Mouse (Mus musculus) neural tube, embryonic 10.5 days (tissue): ENCODE results near the gene Adgrd1.
A peak's percentile ranks its signal among the peaks of the same experiment; 100 is the strongest.

ENCODE experiments used
- DNase-seq: peaks from one replicate; pipeline ENCODE4 v3.0.0-alpha.2; 2017; ENCODE audit warnings: low spot score; ENCODE audit errors: extremely low spot score

The Adgrd1 gene

DNA sequence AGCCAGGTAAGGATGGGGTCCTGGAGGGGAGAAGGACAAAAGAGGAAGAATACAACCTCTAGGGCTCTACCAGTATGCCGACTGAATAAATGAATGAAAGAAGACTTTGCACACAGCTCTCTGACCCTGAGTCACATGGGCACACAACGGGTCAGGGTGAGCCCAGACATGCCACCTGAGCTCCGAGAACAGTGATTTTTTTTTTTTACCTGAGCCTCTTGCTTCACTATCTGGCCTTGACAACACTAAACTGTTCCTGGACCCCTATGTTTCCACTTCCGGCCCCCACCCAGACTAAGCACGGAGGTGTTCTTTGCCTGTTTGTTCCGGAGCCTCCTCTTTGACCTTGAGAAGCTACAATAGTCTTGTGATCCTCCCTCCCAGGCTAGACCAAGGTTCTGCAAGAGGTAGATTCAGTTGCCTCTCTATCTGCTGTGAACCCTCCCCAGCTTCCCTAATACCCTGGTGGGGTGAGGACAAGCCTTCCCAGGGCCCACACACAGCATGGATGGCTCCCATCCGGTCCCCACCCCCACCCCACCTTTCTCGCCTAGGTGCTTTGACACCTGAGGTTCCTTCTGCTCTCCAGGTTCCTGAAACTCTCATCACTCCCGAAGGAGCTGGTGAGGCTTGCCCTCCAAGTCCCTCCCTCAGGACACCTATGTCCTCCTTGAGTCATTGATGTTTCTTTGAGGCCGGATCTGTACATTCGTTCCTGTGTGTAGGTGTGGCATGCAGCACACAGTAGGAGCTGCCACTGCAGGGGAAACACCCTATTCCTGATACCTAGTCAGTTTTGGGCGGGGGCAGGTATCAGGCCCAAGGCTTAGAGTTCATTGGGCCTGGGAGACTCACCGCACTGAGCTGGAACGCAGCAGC, 58.7 kb downstream of the Adgrd1 start:
- no peak for DNase-seq

DNA sequence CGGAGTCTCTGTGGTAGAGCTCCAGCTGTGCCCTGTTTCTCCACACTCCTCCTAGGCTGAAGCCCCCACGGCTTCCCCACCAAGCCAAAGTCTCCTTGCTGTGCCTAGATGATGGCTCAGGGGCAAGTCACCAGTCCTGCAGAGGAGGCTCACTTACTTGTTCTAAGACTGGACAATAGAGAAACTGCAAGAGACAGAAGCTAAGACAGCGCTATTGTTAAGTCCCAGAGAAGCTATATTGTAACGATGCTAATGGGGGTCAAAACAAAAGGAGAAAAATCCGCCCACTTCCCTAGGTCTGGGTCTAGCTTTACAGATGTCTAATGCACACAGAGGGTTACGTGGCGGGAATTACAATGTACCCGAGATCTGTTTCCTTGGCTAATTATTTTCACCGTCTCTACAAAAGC, 59.4 kb downstream of the Adgrd1 start:
- peak; percentile 43 for DNase-seq

DNA sequence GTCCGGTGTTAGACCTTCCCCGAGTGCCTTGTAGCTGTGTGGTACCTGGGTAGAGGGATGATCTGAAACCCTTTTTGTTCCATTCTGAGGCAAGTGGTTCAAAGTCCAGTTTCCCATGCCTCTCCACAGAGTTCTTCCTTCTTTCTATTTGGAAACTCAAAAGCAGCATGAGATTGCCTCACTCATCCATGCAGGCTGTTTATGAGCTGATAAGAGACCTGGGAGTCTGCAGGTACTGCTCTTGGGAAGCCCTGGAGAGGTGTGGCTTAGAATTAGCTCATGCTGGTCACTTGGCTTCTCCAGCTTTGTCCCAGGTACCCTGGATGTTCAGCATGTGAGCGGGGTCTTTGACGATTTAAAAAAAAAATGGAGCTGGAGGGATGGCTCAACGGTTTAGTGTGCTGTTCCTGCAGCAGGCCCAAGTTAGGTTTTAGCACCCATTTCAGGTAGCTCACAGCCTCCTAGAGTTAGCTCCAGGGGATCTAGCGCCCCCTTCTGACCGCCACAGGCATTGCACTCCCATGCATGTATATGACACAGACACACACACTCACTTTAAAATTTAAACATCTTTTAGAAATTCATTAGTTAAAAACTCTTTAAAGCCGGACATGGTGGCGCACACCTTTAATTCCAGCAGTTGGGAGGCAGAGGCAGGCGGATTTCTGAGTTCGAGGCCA, 65.0 kb downstream of the Adgrd1 start:
- no peak for DNase-seq

DNA sequence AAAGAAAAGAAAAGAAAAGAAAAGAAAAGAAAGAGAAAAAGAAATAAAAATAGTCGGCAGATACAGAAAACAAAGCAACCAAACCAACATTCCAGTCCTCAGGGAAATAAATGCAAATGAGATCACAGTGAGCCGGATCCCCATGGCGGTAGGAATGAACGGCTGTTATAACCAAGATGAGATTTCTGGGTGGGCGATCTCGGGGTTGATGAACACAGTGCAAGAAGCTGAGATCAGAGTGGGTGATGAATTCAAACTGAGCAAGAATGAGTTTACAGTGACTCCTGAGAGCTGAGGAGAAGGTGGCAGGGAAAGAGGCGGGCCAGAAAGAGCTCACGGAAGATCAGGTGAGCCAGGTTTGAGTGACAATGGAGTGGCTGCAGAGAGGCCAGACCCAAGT, 66.9 kb downstream of the Adgrd1 start:
- DNase-seq, result no peak

DNA sequence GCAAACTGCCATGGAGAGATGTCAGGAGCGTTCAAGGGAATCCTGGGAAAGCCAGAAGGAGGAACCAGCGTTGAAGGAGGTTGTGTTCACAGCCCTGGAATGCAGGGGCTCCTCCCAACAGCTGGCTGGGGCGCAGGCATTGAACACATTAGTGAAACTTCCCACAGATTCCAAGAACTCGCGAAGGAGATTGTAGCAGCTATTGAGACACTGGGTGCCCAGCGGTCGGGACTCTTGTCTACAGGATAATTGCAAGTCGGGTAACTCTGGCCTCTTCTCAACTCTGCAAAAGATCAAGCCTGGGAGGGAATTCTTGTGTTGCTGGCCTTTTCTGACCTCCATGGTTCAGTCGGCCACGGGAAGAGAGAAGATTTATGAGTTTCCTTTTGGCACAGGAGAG, 67.5 kb downstream of the Adgrd1 start:
- DNase-seq, result peak; percentile 51

DNA sequence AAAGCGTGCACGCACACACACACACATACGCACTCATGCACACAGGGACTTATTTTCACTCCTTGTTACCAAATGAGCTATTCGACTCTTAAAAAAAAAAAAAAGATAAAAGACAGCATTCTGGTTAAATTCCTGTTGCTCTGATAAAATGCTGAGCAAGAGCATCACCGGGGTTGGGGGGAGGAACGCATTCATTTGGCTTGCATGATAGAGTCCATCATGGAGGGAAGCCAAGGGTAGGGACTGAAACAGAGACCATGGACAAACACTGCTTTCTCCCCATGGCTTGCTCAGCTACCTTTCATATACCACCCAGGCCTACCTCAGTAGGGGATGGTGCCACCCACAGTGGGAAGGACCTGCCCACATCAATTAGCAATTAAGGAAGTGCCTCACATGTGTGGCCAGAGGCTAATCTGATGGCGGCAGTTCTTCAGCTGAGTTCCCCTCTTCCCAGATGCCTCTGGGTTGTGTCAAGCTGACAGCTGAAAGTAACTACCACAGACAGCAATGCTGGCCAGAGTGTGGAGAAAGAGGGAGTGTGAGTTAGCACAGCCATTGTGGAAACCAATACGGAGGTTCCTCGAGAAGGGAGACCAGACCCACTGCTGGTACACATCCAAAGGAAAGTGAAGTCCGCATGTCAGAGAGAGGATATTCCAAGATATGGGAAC, 68.5 kb downstream of the Adgrd1 start:
- DNase-seq, result no peak

DNA sequence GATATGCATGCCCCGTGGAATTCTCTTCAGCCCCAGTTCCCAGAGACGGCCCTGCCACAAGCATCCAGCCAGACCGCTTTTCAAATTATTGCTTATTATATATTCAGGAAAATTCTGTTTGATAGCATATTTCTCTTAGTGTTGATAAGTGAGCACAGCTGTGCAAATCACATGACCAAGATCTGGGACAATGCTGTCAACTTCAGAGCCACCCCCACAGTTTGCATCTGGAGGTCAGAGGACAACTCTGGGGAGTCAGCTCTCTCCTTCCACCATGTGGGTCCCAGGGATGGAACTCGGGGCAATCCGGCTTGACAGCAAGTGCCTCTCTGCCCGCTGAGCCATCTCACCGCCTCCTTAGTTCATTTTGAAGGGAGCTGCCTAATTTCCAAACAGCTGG, 69.0 kb downstream of the Adgrd1 start:
- DNase-seq, result no peak

DNA sequence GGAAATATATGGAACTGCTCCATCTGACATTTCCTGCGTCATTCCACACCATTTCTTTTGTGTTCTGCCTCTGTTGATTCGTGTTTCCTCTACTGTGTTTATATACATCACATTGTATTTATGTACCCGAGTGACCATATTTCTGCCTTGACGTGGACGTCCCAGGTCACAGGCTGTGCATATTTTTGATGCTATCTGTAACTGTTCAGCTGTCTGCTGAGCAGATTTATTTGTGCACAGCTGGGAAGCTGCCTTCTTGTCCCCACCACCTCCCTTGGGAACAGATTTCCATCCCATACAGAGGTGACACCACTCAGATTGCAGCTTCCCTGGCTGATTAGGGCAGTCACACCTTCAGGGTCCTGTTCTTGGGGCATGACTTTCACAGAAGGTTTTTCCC, 72.5 kb downstream of the Adgrd1 start:
- peak; percentile 53 for DNase-seq

DNA sequence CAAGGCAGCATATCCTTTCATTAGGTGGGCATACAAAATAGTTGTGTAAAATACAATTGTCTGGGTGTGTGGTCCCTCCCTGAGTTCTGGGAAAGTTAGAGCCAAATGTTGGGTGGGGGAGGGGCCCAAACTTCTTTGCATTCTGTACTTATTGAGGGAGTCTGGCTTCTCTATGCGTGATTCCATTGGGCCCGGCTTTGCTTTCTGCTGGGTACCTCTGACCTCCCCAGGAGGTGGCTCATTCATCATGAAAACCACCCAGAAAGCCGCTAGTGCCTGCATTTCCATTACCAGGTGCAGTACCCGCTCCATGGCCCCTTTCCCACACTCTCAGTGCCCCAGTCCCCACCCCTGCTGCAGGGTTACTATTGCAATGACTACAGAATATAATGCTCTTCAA, 73.0 kb downstream of the Adgrd1 start:
- DNase-seq, result peak; percentile 53

DNA sequence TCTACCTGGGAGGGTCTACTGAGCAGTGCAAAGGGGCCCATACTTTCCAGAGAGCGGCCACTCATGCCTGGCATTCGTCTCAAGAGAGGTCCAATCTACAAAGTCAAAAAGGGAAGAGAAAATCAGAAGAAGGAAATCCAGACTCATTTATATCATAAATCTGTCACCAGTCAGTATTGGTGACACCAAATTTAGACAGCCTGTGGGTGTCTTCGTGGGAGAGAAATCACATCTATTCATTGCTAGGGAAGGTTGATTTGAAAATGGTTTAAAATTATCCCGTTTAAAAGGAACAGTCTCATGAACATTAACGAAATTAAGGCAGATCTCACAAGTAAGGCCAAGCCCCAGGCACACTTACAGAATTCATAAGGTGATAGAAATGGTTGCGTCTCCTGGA, 76.0 kb downstream of the Adgrd1 start:
- no peak for DNase-seq

DNA sequence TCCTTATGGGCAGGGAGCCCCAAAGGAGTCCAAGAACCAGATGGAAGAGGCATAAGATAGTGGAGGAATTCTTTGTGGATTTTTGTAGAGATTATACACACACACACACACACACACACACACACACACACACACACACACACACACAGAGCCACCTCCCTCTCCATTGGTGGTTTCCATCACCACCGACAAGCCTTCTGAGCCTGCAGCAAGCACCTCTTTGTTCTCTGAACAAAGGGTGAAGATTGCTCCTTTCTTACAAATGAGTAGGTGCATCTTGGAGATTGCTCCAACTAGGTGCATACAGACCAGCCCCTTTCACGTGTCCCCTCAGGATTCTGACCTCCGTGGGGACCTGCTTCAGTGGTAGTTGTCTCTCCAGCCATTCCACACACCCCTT, 79.4 kb downstream of the Adgrd1 start:
- DNase-seq, result no peak

DNA sequence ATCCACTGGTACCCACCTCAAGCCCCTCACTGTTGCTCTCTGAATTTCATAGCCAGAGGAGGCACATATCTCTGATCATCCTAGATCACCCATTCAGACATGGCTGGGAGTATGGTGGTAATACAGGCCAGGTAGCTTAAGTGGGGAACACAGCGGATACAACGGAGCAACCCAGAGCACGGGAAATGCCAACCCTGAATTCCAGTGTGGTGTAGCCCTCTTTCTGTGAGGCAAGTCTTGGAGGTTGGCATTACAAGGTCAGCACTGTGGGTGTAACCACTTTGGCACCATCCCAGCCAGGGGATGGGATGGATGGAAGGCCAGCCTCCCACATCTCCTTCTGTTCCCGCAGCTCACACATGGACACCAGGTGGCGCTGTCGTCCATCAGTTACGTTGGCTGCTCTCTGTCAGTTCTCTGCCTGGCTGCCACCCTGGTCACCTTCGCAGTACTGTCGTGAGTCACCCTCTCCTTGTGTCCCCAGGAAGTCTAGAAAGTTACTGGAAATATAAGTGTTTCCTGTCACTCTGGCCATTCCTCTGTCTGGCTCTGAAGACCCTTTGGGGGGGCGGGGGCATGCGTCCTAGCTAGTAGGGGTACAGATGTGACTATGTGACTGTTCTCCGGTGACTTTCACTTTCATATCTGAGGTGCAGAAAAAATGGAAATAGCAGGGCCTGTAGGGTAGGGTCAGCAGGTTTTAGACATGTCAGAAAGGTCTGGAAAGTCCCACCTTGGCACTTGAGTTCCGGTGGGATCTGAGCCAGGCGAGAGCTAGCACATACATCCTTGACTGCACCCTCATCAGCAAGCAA, 81.4 kb downstream of the Adgrd1 start:
- DNase-seq, result peak; percentile 90

DNA sequence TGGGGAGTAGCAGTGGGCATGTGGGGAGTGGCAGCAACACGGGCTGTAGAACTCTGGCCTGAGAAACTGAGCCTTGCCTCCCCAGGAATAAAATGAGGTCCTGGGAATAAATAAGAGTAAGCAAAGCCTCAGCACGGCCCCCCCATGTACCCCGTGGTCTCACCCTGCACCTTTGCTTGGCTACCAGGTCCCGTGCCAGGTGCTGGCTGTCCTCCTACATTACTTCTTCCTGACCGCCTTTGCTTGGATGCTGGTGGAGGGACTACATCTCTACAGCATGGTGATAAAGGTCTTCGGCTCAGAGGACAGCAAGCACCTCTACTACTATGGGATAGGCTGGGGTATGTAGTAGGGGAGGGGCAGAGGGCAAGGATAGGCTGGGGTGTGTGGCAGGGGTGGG, 82.8 kb downstream of the Adgrd1 start:
- DNase-seq, result no peak

DNA sequence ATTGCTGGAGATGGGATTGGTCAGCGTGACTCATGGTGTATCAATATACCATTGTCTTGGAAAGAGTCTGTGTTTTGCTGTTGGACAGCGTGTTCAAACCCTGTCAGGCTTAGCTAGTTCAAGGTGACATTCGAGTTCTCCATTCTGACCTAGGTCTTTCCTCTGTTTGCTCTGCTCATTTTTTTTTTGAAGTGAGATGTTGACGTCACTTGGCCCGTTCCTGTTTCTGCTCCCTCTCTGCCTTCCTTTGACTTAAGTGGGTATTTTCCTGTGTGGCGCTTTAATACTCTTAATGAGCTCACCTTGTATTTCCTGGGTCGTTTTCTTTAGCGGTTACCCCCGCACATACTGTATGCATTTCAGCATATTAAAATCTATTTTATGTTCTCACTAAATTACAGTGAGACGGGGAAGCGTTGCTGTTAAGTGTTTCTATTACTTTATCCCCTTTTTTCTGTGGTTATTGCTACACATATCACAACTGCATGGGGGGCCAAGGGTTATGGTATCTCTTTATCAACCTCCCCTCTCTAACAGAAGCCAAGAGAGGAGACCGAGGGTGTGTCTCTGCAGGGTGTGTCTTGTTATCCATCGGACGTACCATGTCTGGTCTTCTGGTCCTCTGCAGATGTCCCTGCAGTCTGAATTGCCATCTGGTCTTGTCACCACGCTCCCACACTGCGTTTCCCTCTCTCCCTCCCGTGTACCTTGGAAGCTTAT, 83.6 kb downstream of the Adgrd1 start:
- DNase-seq, result no peak

DNA sequence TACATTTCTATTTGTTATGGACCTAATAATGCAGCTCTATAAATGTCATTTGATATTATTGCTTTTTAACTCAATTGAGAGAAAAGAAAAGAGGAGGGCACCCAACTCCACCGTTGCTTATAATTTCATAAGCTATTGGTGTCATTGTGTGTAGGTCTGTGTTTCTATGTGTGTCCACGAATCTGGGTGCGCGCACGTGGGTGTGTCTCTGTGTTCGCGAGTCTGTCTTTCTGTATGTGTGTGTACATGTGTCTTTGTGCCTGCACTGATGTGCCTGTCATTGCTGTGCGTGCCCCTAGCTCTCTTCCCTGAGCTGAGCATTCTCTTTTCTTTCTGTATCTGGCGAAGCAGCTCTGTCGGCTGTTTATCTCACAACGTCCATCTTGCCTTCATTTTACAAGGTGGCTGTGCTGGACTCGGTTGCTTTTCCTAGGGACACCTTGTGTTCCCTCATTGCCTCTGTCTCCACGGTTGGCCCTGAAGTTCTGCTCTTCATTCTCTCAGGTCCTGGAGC, 84.2 kb downstream of the Adgrd1 start:
- DNase-seq, result no peak

DNA sequence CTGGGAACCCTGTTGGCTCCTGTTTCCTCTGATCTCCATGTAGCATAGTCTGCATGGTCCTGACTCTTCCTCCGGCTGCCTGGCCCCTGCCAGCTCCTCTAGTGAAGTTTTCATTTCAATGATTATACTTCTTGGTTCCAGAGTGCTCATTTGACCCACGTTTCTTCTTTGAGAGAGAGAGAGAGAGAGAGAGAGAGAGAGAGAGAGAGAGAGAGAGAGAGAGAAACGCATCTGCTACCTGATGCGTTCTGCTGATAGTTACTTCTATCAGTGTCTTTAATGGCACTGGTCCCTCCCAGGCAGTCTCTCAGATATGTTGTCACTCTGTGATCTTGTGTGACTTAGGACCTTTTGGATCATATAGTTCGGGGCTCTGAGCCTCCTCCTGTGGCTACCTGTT, 84.9 kb downstream of the Adgrd1 start:
- DNase-seq, result no peak

DNA sequence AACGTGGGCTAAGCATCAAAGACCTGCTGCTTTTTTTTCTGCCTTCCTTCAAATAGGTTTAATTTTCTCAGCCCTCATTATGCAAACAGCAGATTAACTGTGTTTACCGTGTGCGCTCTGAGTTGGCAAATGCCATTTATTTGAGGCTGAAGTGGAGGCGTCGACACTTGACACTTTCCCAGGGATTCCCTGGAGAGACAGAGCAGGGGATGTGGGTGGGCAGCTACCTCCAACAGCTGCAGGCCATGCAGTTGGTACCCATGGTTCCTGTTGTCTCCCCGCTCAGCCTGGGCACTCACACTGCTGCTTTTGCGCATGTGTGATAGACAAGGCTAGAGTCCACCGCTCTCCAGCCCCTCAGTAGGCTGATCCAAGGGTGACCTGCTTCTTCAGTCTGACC, 86.0 kb downstream of the Adgrd1 start:
- DNase-seq, result no peak

DNA sequence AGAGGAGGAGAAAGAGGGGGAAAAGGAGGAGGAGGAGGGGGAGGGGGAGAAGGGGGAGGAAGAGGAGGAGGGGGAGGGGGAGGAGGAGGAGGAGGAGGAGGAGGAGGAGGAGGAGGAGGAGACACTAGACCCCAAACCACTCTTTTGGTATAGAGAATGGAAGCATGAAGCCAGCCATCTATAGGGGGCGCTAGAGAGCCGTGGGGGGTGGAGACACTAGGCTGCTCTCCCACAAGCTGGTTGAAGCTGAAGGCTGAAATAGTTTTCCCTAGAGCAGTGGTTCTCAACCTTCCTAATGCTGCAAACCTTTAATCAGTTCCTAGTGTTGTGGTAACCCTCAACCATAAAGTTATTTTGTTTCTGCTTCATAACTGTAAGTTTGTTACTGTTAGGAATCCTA, 89.7 kb downstream of the Adgrd1 start:
- DNase-seq, result peak; percentile 55

DNA sequence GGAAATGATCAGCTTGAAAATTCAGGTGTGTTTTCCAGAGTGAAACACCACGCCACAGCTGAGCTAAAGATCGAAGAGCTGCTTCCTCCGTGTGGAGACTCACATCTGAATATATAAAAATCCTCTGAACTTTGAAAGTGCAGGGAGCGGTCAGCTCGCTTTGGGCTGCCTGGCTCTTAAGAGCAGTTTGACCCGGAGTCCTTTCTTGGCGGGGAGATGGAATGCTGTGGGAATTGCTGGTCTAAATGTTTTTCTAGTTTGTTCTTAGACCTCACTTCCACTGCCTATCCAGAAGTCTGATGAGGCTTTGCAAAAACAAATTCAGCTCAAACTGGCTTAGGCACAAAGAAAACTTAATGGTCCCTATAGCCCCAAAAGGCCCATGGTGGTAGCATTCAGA, 90.4 kb downstream of the Adgrd1 start:
- DNase-seq, result no peak

DNA sequence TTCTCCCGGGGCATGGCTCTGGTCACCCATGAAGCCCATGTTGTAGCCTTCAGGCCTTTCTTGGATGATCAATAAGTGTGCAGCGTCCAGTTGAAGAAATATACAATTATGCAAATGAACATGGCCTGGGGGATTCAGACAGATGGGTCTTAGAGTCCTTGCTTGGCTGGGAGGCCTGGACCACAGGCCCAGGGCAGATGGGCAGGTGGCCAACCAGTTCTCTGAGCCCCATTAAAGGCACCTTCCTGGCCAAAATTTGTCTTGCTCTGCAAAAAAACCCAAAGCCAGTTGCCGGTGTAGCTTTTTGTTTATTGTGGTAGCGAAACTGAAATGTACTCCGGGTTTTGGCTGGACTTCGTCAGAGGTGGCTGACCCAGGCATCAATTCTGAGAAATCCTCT, 92.5 kb downstream of the Adgrd1 start:
- no peak for DNase-seq

DNA sequence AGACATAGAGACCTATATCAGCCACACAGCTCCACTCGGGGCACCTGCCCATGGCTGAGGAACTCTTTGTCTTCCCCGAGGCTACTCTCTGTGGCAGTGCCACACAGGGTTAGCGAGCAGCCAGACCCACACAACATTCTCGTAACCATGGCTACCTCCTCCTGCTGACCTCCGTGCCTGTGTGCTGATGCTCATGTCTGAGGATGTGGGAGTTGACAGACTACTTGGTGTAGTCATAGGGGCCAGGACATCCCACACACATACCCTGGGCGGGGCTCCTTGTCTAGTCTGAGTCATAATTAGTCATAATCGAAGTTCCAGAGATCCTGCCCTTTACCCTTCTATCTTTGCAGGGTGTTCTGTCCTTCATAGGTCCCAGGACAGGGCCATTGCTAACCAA, 93.5 kb downstream of the Adgrd1 start:
- no peak for DNase-seq
